Mouse (Mus musculus): ENCODE measurements around the gene Acadl. TPM values are rescaled to one million over a fixed set of nuclear protein-coding genes. Genes with fewer than 3 reads are reported as not detected.

Acadl gene
- polyA plus RNA-seq, 1 experiment from 2014 or later, result 31.7 TPM

Other genes with a start within 250 kb of the Acadl start
- 47.5 and 47.8 TPM in 2 replicates for gene Rpe, start 162.4 kb downstream of the Acadl start, polyA plus RNA-seq (2015; fragmentation: Nextera tagmentation; extraction: Ambion mirVana)
- gene Kansl1l, start 45.7 kb downstream of the Acadl start, polyA plus RNA-seq (2015; fragmentation: Nextera tagmentation; extraction: Ambion mirVana), result 15.0 and 15.4 TPM in 2 replicates
- 0.31 and 0.34 TPM in 2 replicates for gene Myl1, start 82.1 kb upstream of the Acadl start, polyA plus RNA-seq (2015; fragmentation: Nextera tagmentation; extraction: Ambion mirVana)
- gene Lancl1, start 175.6 kb upstream of the Acadl start, polyA plus RNA-seq (2015; fragmentation: Nextera tagmentation; extraction: Ambion mirVana), result 125 and 137 TPM in 2 replicates

Measured in forebrain, embryonic 13.5 days (tissue).